Mouse (Mus musculus) MEL (cell line): ENCODE measurements around the gene Foxd2. TPM values are rescaled to one million over a fixed set of nuclear protein-coding genes. Genes with fewer than 3 reads are reported as not detected.
A peak's percentile ranks its signal among the peaks of the same experiment; 100 is the strongest.

Experiments
- DNase-seq: peaks from one replicate; pipeline ENCODE4 v3.0.0; 2011; ENCODE audit warnings: low read depth, low spot score
- H3K27ac ChIP-seq: 2 replicates; pipeline ENCODE4 v1.5.1; 2012; ENCODE audit warnings: low read depth, mild to moderate bottlenecking, control low read depth, low read length, moderate library complexity; ENCODE audit not compliant: control insufficient read depth
- H3K27me3 ChIP-seq, 2 experiments: fragments of 150-350 bp in 1 of 2; sonication (generic) in 1 of 2; 2 replicates each; pipeline ENCODE4 v1.6.1; 2012; ENCODE audit warnings: low read length in 2 of 2, mild to moderate bottlenecking in 2 of 2, improper control_type of control experiment in 1 of 2, moderate library complexity in 1 of 2; ENCODE audit not compliant: insufficient read depth in 2 of 2, control insufficient read depth in 1 of 2
- H3K36me3 ChIP-seq, 2 experiments: 2 replicates each; pipeline ENCODE4 v1.6.1; 2012 to 2014; ENCODE audit warnings: low read length in 2 of 2, improper control_type of control experiment in 1 of 2, inconsistent platforms in 1 of 2, mild to moderate bottlenecking in 1 of 2; ENCODE audit not compliant: insufficient read depth in 2 of 2, control insufficient read depth in 1 of 2
- H3K4me1 ChIP-seq, 2 experiments: fragments of 150-350 bp in 1 of 2; sonication (generic) in 1 of 2; 2 replicates each; pipeline ENCODE4 v1.6.1; 2012; ENCODE audit warnings: low read length in 2 of 2, improper control_type of control experiment in 1 of 2, mild to moderate bottlenecking in 1 of 2; ENCODE audit not compliant: insufficient read depth in 2 of 2, control insufficient read depth in 1 of 2
- H3K4me3 ChIP-seq, 2 experiments: fragments of 150-350 bp in 1 of 2; sonication (generic) in 1 of 2; 2 replicates each; pipeline ENCODE4 v1.5.1; 2012; ENCODE audit warnings: low read depth in 2 of 2, low read length in 2 of 2, mild to moderate bottlenecking in 2 of 2, moderate library complexity in 2 of 2, control low read depth in 1 of 2, improper control_type of control experiment in 1 of 2; ENCODE audit not compliant: control insufficient read depth in 1 of 2, insufficient read depth in 1 of 2
- H3K79me2 ChIP-seq: 2 replicates; pipeline ENCODE4 v1.6.1; 2012; ENCODE audit warnings: mild to moderate bottlenecking, low read length, moderate library complexity; ENCODE audit not compliant: control insufficient read depth, poor library complexity, insufficient read depth
- H3K9ac ChIP-seq: 2 replicates; pipeline ENCODE4 v1.6.1; 2012; ENCODE audit warnings: low read depth, mild to moderate bottlenecking, control low read depth, low read length, moderate library complexity; ENCODE audit not compliant: control insufficient read depth, poor library complexity, severe bottlenecking
- H3K9me3 ChIP-seq: fragments of 150-350 bp; sonication (generic); replicated peaks from 2 replicates; pipeline ENCODE4 v1.6.1; 2012; ENCODE audit warnings: mild to moderate bottlenecking, low read length, improper control_type of control experiment, moderate library complexity; ENCODE audit not compliant: insufficient read depth
- BHLHE40 ChIP-seq: IDR thresholded peaks from 2 replicates; pipeline ENCODE4 v1.6.1; 2012; ENCODE audit warnings: low read depth, mild to moderate bottlenecking, inconsistent platforms, low read length, improper control_type of control experiment, borderline replicate concordance
- CHD1 ChIP-seq: IDR thresholded peaks from 2 replicates; pipeline ENCODE4 v1.6.1; 2012; ENCODE audit warnings: low read depth, mild to moderate bottlenecking, inconsistent platforms, low read length, improper control_type of control experiment
- CHD2 ChIP-seq: IDR thresholded peaks from 2 replicates; pipeline ENCODE4 v1.6.1; 2011; ENCODE audit warnings: low read length, improper control_type of control experiment
- CTCF ChIP-seq, 3 experiments: IDR thresholded peaks in 2 of 3; conservative IDR thresholded peaks in 1 of 3; 2 replicates each; pipeline ENCODE4 v1.5.1; 2011 to 2012; ENCODE audit warnings: low read length in 3 of 3, low read depth in 2 of 3, mild to moderate bottlenecking in 2 of 3, improper control_type of control experiment in 1 of 3, inconsistent platforms in 1 of 3, mixed read lengths in 1 of 3, moderate library complexity in 1 of 3; ENCODE audit not compliant: control insufficient read depth in 1 of 3, insufficient read depth in 1 of 3, poor library complexity in 1 of 3, severe bottlenecking in 1 of 3
- E2F4 ChIP-seq: IDR thresholded peaks from 2 replicates; pipeline ENCODE4 v1.6.1; 2011; ENCODE audit warnings: low read depth, low read length, improper control_type of control experiment, borderline replicate concordance
- ELF1 ChIP-seq: IDR thresholded peaks from 2 replicates; pipeline ENCODE4 v1.6.1; 2014; ENCODE audit warnings: low read depth, mild to moderate bottlenecking, inconsistent platforms, low read length, improper control_type of control experiment, moderate library complexity
- EP300 ChIP-seq, 2 experiments: IDR thresholded peaks; 2 replicates each; pipeline ENCODE4 v1.6.1; 2011; ENCODE audit warnings: improper control_type of control experiment in 2 of 2, low read length in 2 of 2, low read depth in 1 of 2, mild to moderate bottlenecking in 1 of 2
- ETS1 ChIP-seq: IDR thresholded peaks from 2 replicates; pipeline ENCODE4 v1.6.1; 2012; ENCODE audit warnings: low read depth, mild to moderate bottlenecking, inconsistent platforms, low read length, improper control_type of control experiment, moderate library complexity
- GABPA ChIP-seq: IDR thresholded peaks from 2 replicates; pipeline ENCODE4 v1.6.1; 2012; ENCODE audit warnings: low read depth, mild to moderate bottlenecking, inconsistent platforms, low read length, improper control_type of control experiment, moderate library complexity
- GATA1 ChIP-seq: IDR thresholded peaks from 2 replicates; pipeline ENCODE4 v1.6.1; 2011; ENCODE audit warnings: low read depth, low read length, improper control_type of control experiment
- JUND ChIP-seq: IDR thresholded peaks from 2 replicates; pipeline ENCODE4 v1.6.1; 2011; ENCODE audit warnings: low read depth, mild to moderate bottlenecking, improper control_type of control experiment, low read length
- KAT2A ChIP-seq: conservative IDR thresholded peaks from 2 replicates; pipeline ENCODE4 v1.6.1; 2012; ENCODE audit warnings: low read depth, low read length, improper control_type of control experiment, inconsistent platforms
- MAFK ChIP-seq: IDR thresholded peaks from 2 replicates; pipeline ENCODE4 v1.6.1; 2011; ENCODE audit warnings: low read depth, mild to moderate bottlenecking, low read length, improper control_type of control experiment, borderline replicate concordance
- MAX ChIP-seq: IDR thresholded peaks from 2 replicates; pipeline ENCODE4 v1.6.1; 2011; ENCODE audit warnings: low read length, improper control_type of control experiment
- MAZ ChIP-seq: IDR thresholded peaks from 2 replicates; pipeline ENCODE4 v1.6.1; 2012; ENCODE audit warnings: low read depth, mild to moderate bottlenecking, inconsistent platforms, low read length, improper control_type of control experiment
- MEF2A ChIP-seq: IDR thresholded peaks from 2 replicates; pipeline ENCODE4 v1.6.1; 2014; ENCODE audit warnings: low read depth, mild to moderate bottlenecking, inconsistent platforms, low read length, improper control_type of control experiment; ENCODE audit not compliant: poor library complexity, insufficient replicate concordance, severe bottlenecking; ENCODE audit errors: extremely low read depth
- MXI1 ChIP-seq: IDR thresholded peaks from 2 replicates; pipeline ENCODE4 v1.6.1; 2011; ENCODE audit warnings: mild to moderate bottlenecking, low read depth, low read length, improper control_type of control experiment
- MYB ChIP-seq: IDR thresholded peaks from 2 replicates; pipeline ENCODE4 v1.6.1; 2011; ENCODE audit warnings: mild to moderate bottlenecking, low read depth, low read length, improper control_type of control experiment
- MYC ChIP-seq: IDR thresholded peaks from 2 replicates; pipeline ENCODE4 v1.6.1; 2011; ENCODE audit warnings: low read depth, mild to moderate bottlenecking, low read length, improper control_type of control experiment, moderate library complexity
- NELFE ChIP-seq: IDR thresholded peaks from 2 replicates; pipeline ENCODE4 v1.6.1; 2011; ENCODE audit warnings: low read depth, low read length, improper control_type of control experiment
- NRF1 ChIP-seq: IDR thresholded peaks from 2 replicates; pipeline ENCODE4 v1.6.1; 2014; ENCODE audit warnings: low read depth, mild to moderate bottlenecking, inconsistent platforms, low read length, improper control_type of control experiment, moderate library complexity; ENCODE audit not compliant: poor library complexity, insufficient read depth, severe bottlenecking
- POLR2A ChIP-seq, 2 experiments: IDR thresholded peaks; 2 replicates each; pipeline ENCODE4 v1.6.1; 2011 to 2012; ENCODE audit warnings: low read length in 2 of 2, mild to moderate bottlenecking in 2 of 2, control low read depth in 1 of 2, improper control_type of control experiment in 1 of 2, low read depth in 1 of 2, moderate library complexity in 1 of 2; ENCODE audit not compliant: control insufficient read depth in 1 of 2, insufficient read depth in 1 of 2, poor library complexity in 1 of 2
- POLR2AphosphoS2 ChIP-seq: IDR thresholded peaks from 2 replicates; pipeline ENCODE4 v1.6.1; 2011; ENCODE audit warnings: low read length, improper control_type of control experiment
- POLR2AphosphoS5 ChIP-seq: IDR thresholded peaks from 2 replicates; pipeline ENCODE4 v1.6.1; 2012; ENCODE audit warnings: low read depth, borderline replicate concordance, mild to moderate bottlenecking, inconsistent platforms, low read length, moderate library complexity, mixed read lengths
- RCOR1 ChIP-seq: IDR thresholded peaks from 2 replicates; pipeline ENCODE4 v1.6.1; 2012; ENCODE audit warnings: low read depth, mild to moderate bottlenecking, inconsistent platforms, low read length, improper control_type of control experiment
- SIN3A ChIP-seq: IDR thresholded peaks from 2 replicates; pipeline ENCODE4 v1.6.1; 2012; ENCODE audit warnings: low read length, improper control_type of control experiment, inconsistent platforms
- SMC3 ChIP-seq: IDR thresholded peaks from 2 replicates; pipeline ENCODE4 v1.6.1; 2011; ENCODE audit warnings: low read depth, low read length, improper control_type of control experiment
- TAL1 ChIP-seq: IDR thresholded peaks from 2 replicates; pipeline ENCODE4 v1.6.1; 2012; ENCODE audit warnings: mild to moderate bottlenecking, inconsistent platforms, low read length, moderate library complexity, mixed read lengths
- TBP ChIP-seq: IDR thresholded peaks from 2 replicates; pipeline ENCODE4 v1.8.0; 2011; ENCODE audit warnings: low read depth, low read length, improper control_type of control experiment
- USF1 ChIP-seq: IDR thresholded peaks from 2 replicates; pipeline ENCODE4 v1.6.1; 2014; ENCODE audit warnings: low read depth, mild to moderate bottlenecking, inconsistent platforms, low read length, improper control_type of control experiment, moderate library complexity
- USF2 ChIP-seq, 2 experiments: IDR thresholded peaks; 2 replicates each; pipeline ENCODE4 v1.6.1; 2011 to 2012; ENCODE audit warnings: improper control_type of control experiment in 2 of 2, low read length in 2 of 2, borderline replicate concordance in 1 of 2, inconsistent platforms in 1 of 2, low read depth in 1 of 2, mild to moderate bottlenecking in 1 of 2; ENCODE audit not compliant: insufficient read depth in 1 of 2
- ZC3H11A ChIP-seq: IDR thresholded peaks from 2 replicates; pipeline ENCODE4 v1.6.1; 2012; ENCODE audit warnings: low read depth, mild to moderate bottlenecking, inconsistent platforms, low read length, improper control_type of control experiment
- ZKSCAN1 ChIP-seq: IDR thresholded peaks from 2 replicates; pipeline ENCODE4 v1.6.1; 2012; ENCODE audit warnings: low read depth, mild to moderate bottlenecking, inconsistent platforms, low read length, improper control_type of control experiment, moderate library complexity
- ZMIZ1 ChIP-seq: IDR thresholded peaks from 2 replicates; pipeline ENCODE4 v1.6.1; 2012; ENCODE audit warnings: low read depth, mild to moderate bottlenecking, inconsistent platforms, low read length, improper control_type of control experiment, moderate library complexity
- ZNF384 ChIP-seq: IDR thresholded peaks from 2 replicates; pipeline ENCODE4 v1.6.1; 2012; ENCODE audit warnings: low read depth, mild to moderate bottlenecking, inconsistent platforms, low read length, improper control_type of control experiment
- polyA plus RNA-seq, 2 experiments: library from polyadenylated mRNA; stranded (reverse) in 1 of 2; unstranded in 1 of 2; fragments of >175 nt in 1 of 2; fragments of >200 nt in 1 of 2; gene quantifications; 2 replicates each; pipeline versions ENCODE4 v1.2.1 to v1.2.4; 2012; ENCODE audit warnings: low replicate concordance in 2 of 2, low read depth in 1 of 2; ENCODE audit not compliant: insufficient read length in 2 of 2, insufficient read depth in 1 of 2, missing spikeins in 1 of 2
- total RNA-seq: library from RNA; depleted of rRNA; stranded (reverse); fragments of 300-350 nt; gene quantifications from 2 replicates; pipeline ENCODE4 v1.2.3, GENCODE M21; 2012; rRNA removed

Foxd2 gene
- 0.42 and 0.73 TPM in 2 replicates for total RNA-seq
- 1 to 10 TPM in 1 of 2 experiments, not detected in 1; 1.1 TPM for polyA plus RNA-seq

- DNase-seq: peak; percentile 93
- Histone ChIP-seq H3K27me3 (no peaks in the 10 kb centered on the region), H3K36me3 (peaks cover 0 to 3% of the 10 kb centered on the region in 2 experiments; a peak in 1 of 4 replicates), H3K9ac (peak within 1 kb of the TSS; percentile 89), H3K79me2 (peaks cover 10% of the 10 kb centered on the region), H3K4me1 (no peaks in the 10 kb centered on the region; a peak in 1 of 4 replicates), H3K4me3 (peak within 1 kb of the TSS; percentile 61 to 90), H3K9me3 (no peaks in the 10 kb centered on the region), H3K27ac (peak within 1 kb of the TSS; percentile 97)
- TF ChIP-seq MEF2A (no peak), GABPA (no peak), USF1 (no peak), RCOR1 (no peak), EP300 (IDR thresholded peaks at IDR 0.05; ENCODE audit: low read depth in 1 of 2, low read length in 2 of 2) (no peak), TBP (0 out of 2 replicates have a peak, but pooled peaks have one; percentile 60), CHD1 (no peak), ZNF384 (no peak), SMC3 (peak; percentile 50), BHLHE40 (no peak), MXI1 (0 out of 2 replicates have a peak, but pooled peaks have one; percentile 53), USF2 (IDR thresholded peaks at IDR 0.05; ENCODE audit: borderline replicate concordance in 1 of 2, insufficient read depth in 1 of 2, low read depth in 1 of 2, low read length in 2 of 2) (no peak), MAX (no peak), CTCF (IDR thresholded peaks at IDR 0.05 in 2 of 3, conservative IDR thresholded peaks at IDR 0.05 in 1 of 3; ENCODE audit: control insufficient read depth in 1 of 3, insufficient read depth in 1 of 3, low read depth in 2 of 3, low read length in 3 of 3, poor library complexity in 1 of 3, severe bottlenecking in 1 of 3) (peak; percentile 68 to 90 (median 90)), MAZ (peak; percentile 92; the same call in 1 of the 2 replicates), SIN3A (peak; percentile 64; the same call in 1 of the 2 replicates), KAT2A (no peak), POLR2AphosphoS5 (no peak), POLR2A (IDR thresholded peaks at IDR 0.05; ENCODE audit: control insufficient read depth in 1 of 2, insufficient read depth in 1 of 2, low read depth in 1 of 2, low read length in 2 of 2, poor library complexity in 1 of 2) (peak in 1 of 2 experiments; percentile 70; a peak in 2 of 4 replicates), ELF1 (0 out of 2 replicates have a peak, but pooled peaks have one; percentile 30), ZMIZ1 (no peak), ZKSCAN1 (no peak), POLR2AphosphoS2 (no peak), NELFE (no peak), ZC3H11A (no peak), CHD2 (no peak), JUND (no peak), MAFK (no peak), MYC (no peak), E2F4 (no peak; the same call in 1 of the 2 replicates), NRF1 (no peak), TAL1 (no peak), MYB (no peak), ETS1 (no peak), GATA1 (no peak)
These were observed at the start of gene Foxd2 for GRCm38 (mm10) chr4:114908829-114909601. Gene Foxd2 (minus strand): TSS chr4:114908873.
